10 mouse cellular contexts compared by ENCODE assay signal in genomic region chr1:106602941-106603340, GRCm38 (mm10).
DNase-seq lines count a peak whose midpoint lies in the region; ATAC-seq and TF ChIP-seq lines count a peak whose summit lies in the region.
"Had no signal": no experiment of that assay in that cellular context is flagged by ENCODE, and none has a peak within 500 bp of the region (broad histone marks: within the 10 kb centered on the region; RNA-seq: fewer than 3 reads in every experiment).

No protein-coding gene starts in this region.

- no peaks in the 10 kb centered on the region for H3K9me3 ChIP-seq in heart, embryonic 12.5 days (replicated peaks)
- no peaks in the 10 kb centered on the region for H3K9me3 ChIP-seq in forebrain, postnatal 0 days (ENCODE audit: low read length)
- no peaks in the 10 kb centered on the region for H3K9me3 ChIP-seq in midbrain, embryonic 15.5 days
- H3K9me3 ChIP-seq: liver, embryonic 15.5 days had no signal

- WGBS in heart, embryonic 12.5 days, result 12% methylated on average over 6 of the region's 6 CpGs
- WGBS in forebrain, postnatal 0 days, result 10% methylated on average over 6 of the region's 6 CpGs
- 37% methylated on average over 6 of the region's 6 CpGs for WGBS in midbrain, embryonic 15.5 days

- peak overlapping the region; percentile 58 for H3K4me2 ChIP-seq in heart, embryonic 12.5 days
- H3K4me2 ChIP-seq in forebrain, postnatal 0 days (ENCODE audit: low read depth), result peak overlapping the region; percentile 13; the same call in 1 of the 2 replicates
- H3K4me2 ChIP-seq in midbrain, embryonic 15.5 days, result no peak overlapping the region
- H3K4me2 ChIP-seq: liver, embryonic 15.5 days had no signal

- peak overlapping the region; percentile 11; the same call in 1 of the 2 replicates for H3K4me3 ChIP-seq in heart, embryonic 12.5 days
- no peak overlapping the region for H3K4me3 ChIP-seq in forebrain, postnatal 0 days (ENCODE audit: low read depth, low read length)
- H3K4me3 ChIP-seq in midbrain, embryonic 15.5 days, result no peak overlapping the region
- H3K4me3 ChIP-seq: liver, embryonic 15.5 days had no signal

- peaks cover 26% of the 10 kb centered on the region for H3K4me1 ChIP-seq in heart, embryonic 12.5 days (replicated peaks)
- no peaks in the 10 kb centered on the region for H3K4me1 ChIP-seq in forebrain, postnatal 0 days (ENCODE audit: insufficient read depth)
- H3K4me1 ChIP-seq in midbrain, embryonic 15.5 days, result peaks cover 14% of the 10 kb centered on the region
- H3K4me1 ChIP-seq: liver, embryonic 15.5 days had no signal

- DNase-seq in heart, adult 9 months (ENCODE audit: low spot score in 2 of 2), result no peak
- DNase-seq in right cerebral cortex, postnatal 10 days (ENCODE audit: low spot score in 2 of 2), result peak; percentile 68 to 75
- DNase-seq in right cerebral cortex, postnatal 36 days (ENCODE audit: low spot score in 2 of 2), result no peak
- DNase-seq in forebrain, postnatal 0 days, result peak; percentile 68
- DNase-seq in urinary bladder, postnatal 25 days (ENCODE audit: low spot score), result no peak

- no peak for TF ChIP-seq CTCF in forebrain, postnatal 0 days (IDR thresholded peaks at IDR 0.05; ENCODE audit: low read depth)

- H3K27ac ChIP-seq in heart, embryonic 12.5 days (ENCODE audit: poor library complexity, severe bottlenecking), result peak overlapping the region; percentile 65
- H3K27ac ChIP-seq in forebrain, postnatal 0 days (ENCODE audit: low read depth, low read length), result peak overlapping the region; percentile 54; the same call in 1 of the 2 replicates
- peak overlapping the region; percentile 57 for H3K27ac ChIP-seq in midbrain, embryonic 15.5 days
- H3K27ac ChIP-seq: liver, embryonic 15.5 days had no signal

- peak; percentile 53; the same call in 1 of the 2 replicates for ATAC-seq in heart, embryonic 12.5 days (ENCODE audit: insufficient number of reproducible peaks, low FRiP score)
- ATAC-seq in forebrain, postnatal 0 days, result peak; percentile 91
- ATAC-seq in midbrain, embryonic 15.5 days (replicated peaks), result peak; percentile 90
- no peak for ATAC-seq in inflammation-experienced regulatory T-cells, adult 6 months

- no peak overlapping the region for H3K9ac ChIP-seq in heart, embryonic 12.5 days
- H3K9ac ChIP-seq in forebrain, postnatal 0 days, result no peak overlapping the region
- no peak overlapping the region for H3K9ac ChIP-seq in midbrain, embryonic 15.5 days
- H3K9ac ChIP-seq: liver, embryonic 15.5 days had no signal

- no peaks in the 10 kb centered on the region for H3K36me3 ChIP-seq in heart, embryonic 12.5 days
- H3K36me3 ChIP-seq in forebrain, postnatal 0 days (ENCODE audit: insufficient read depth), result no peaks in the 10 kb centered on the region
- H3K36me3 ChIP-seq in midbrain, embryonic 15.5 days (replicated peaks), result no peaks in the 10 kb centered on the region
- H3K36me3 ChIP-seq: liver, embryonic 15.5 days had no signal

- H3K27me3 ChIP-seq in heart, embryonic 12.5 days (replicated peaks), result no peaks in the 10 kb centered on the region
- H3K27me3 ChIP-seq in forebrain, postnatal 0 days (ENCODE audit: insufficient read depth, low read length), result no peaks in the 10 kb centered on the region
- no peaks in the 10 kb centered on the region for H3K27me3 ChIP-seq in midbrain, embryonic 15.5 days (replicated peaks)
- H3K27me3 ChIP-seq: CH12.LX; liver, embryonic 15.5 days had no signal

Comparison
In these comparisons a context has a peak if more than half of its experiments do, and no peak if none do; other contexts are left out.
1. DNase-seq: peak in right cerebral cortex, postnatal 10 days (2 of 2) and forebrain, postnatal 0 days (single experiment); none in heart, adult 9 months (0 of 2), right cerebral cortex, postnatal 36 days (0 of 2) and urinary bladder, postnatal 25 days (single experiment).
2. Peak in every context shown above with its lines, with median percentiles within 50 percentile points of each other: H3K27ac ChIP-seq.